Mouse (Mus musculus): ENCODE data around the gene Batf3. TPM values are rescaled to one million over a fixed set of nuclear protein-coding genes. Genes with fewer than 3 reads are reported as not detected.

The Batf3 gene
- 2.5 and 3.0 TPM in 2 replicates for polyA plus RNA-seq (2014; fragmentation: Nextera tagmentation; extraction: Ambion mirVana)

DNA sequence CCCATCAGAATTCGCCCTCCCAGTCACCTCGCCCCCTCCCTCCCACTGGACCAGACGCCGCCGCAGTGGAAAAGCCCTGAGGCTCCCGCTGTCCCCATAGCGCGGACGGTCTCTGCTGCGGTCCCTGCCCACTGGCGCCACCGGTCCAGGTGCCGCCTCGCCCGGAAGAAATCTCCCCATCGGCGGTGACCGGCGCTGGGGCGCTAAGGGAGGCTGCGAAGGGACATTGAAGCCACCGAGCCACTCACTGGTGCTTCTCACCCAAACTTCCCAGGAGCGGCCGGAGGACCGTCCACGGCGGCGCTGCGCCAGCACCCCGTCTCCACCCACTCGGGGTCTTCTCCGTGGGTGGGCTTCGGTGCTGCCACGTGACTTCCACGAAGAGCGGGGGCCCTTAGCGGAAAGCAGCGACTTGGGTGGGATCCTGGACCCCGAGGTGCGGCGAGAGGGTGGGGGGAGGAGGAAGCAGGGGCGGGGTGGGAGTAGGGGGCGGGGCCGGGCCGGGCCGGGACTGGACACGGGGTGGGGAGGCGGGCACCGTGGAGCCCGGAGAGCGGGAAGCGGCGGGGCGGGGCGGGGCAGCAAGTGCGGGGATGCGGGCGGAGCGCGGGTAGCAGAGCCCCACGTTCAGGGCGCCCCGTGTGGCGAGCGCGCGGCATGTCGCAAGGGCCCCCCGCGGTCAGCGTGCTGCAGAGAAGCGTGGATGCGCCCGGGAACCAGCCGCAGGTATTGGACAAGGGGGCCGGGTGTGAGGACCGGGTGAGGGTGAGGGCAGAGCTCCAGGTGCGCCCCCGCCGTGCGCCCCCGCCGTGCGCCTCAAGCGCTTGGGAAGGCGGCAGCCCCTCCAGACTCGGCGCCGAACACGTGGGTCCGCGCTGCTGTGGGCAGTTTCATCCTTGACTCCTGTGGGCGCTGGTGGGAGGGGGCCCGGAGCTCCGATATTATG is at the start of gene Batf3:
Gene Batf3, plus strand, starts transcription at position 46 of the 946 bp plus-strand sequence.
- H3K27ac ChIP-seq (replicated peaks in 1 of 2; ENCODE audit: control insufficient read depth in 1 of 2, insufficient read depth in 1 of 2, low read depth in 2 of 2, low read length in 2 of 2) = no peak within 1 kb of the TSS
- peak; percentile 31; the same call in 1 of the 2 replicates for ATAC-seq (ENCODE audit: insufficient number of reproducible peaks, insufficient read depth, low FRiP score, low read depth)
- H3K9ac ChIP-seq (ENCODE audit: low read length) = peak within 1 kb of the TSS; percentile 76
- H3K27me3 ChIP-seq (ENCODE audit: control insufficient read depth, insufficient read depth, low read length) = 0 out of 2 replicates have a peak, but pooled peaks cover 3% of the 10 kb centered on the region
- no peaks in the 10 kb centered on the region for H3K36me3 ChIP-seq (ENCODE audit: control insufficient read depth, insufficient read depth, low read length)
- 1% methylated on average over 83 of the region's 95 CpGs for WGBS
- peaks cover 4 to 9% of the 10 kb centered on the region in 2 experiments; a peak in 3 of 4 replicates for H3K4me1 ChIP-seq (ENCODE audit: control insufficient read depth in 2 of 2, insufficient read depth in 2 of 2, low read length in 2 of 2)
- H3K4me2 ChIP-seq (ENCODE audit: low read length) = peak within 1 kb of the TSS; percentile 100
- peak within 1 kb of the TSS; percentile 68 to 75 for H3K4me3 ChIP-seq (ENCODE audit: control insufficient read depth in 1 of 2, insufficient read depth in 1 of 2, low read depth in 1 of 2, low read length in 2 of 2)
- H3K9me3 ChIP-seq (ENCODE audit: control insufficient read depth, low read length) = no peaks in the 10 kb centered on the region

DNA sequence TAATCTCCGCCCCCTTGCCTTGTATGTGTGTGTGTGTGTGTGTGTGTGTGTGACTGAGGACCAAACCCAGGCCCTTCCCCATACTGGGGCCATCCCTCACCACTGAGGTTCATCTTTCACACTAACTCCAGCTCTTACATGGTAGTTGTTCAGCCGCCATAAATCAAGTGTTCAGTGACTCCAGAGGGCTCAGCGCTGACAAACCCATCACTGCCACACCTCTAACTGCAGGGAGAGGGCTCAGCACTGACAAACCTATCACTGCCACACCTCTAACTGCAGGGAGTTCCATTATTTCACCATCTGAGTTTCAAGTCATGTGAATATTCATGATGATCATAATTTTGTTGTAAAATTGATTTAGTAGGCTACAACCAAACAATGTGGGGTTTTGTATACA is 44.1 kb upstream of the Batf3 start:
- H3K4me1 ChIP-seq (ENCODE audit: control insufficient read depth in 2 of 2, insufficient read depth in 2 of 2, low read length in 2 of 2) = no peaks in the 10 kb centered on the region
- no peak overlapping the region for H3K4me2 ChIP-seq (ENCODE audit: low read length)
- no peaks in the 10 kb centered on the region for H3K9me3 ChIP-seq (ENCODE audit: control insufficient read depth, low read length)
- no peaks in the 10 kb centered on the region for H3K27me3 ChIP-seq (ENCODE audit: control insufficient read depth, insufficient read depth, low read length)
- H3K9ac ChIP-seq (ENCODE audit: low read length) = no peak overlapping the region
- peaks cover 26% of the 10 kb centered on the region for H3K36me3 ChIP-seq (ENCODE audit: control insufficient read depth, insufficient read depth, low read length)
- 65% methylated on average over 3 of the region's 3 CpGs for WGBS
- no peak overlapping the region for H3K27ac ChIP-seq (replicated peaks in 1 of 2; ENCODE audit: control insufficient read depth in 1 of 2, insufficient read depth in 1 of 2, low read depth in 2 of 2, low read length in 2 of 2)
- no peak overlapping the region for H3K4me3 ChIP-seq (ENCODE audit: control insufficient read depth in 1 of 2, insufficient read depth in 1 of 2, low read depth in 1 of 2, low read length in 2 of 2)
- no peak for ATAC-seq (ENCODE audit: insufficient number of reproducible peaks, insufficient read depth, low FRiP score, low read depth)

- Histone ChIP-seq H3K9me3 (ENCODE audit: control insufficient read depth, low read length) (no peaks in the 10 kb centered on the region), H3K36me3 (ENCODE audit: control insufficient read depth, insufficient read depth, low read length) (peaks cover 26% of the 10 kb centered on the region), H3K27me3 (ENCODE audit: control insufficient read depth, insufficient read depth, low read length) (no peaks in the 10 kb centered on the region), H3K27ac (replicated peaks in 1 of 2; ENCODE audit: control insufficient read depth in 1 of 2, insufficient read depth in 1 of 2, low read depth in 2 of 2, low read length in 2 of 2) (no peak overlapping the region), H3K4me2 (ENCODE audit: low read length) (no peak overlapping the region), H3K4me1 (ENCODE audit: control insufficient read depth in 2 of 2, insufficient read depth in 2 of 2, low read length in 2 of 2) (no peaks in the 10 kb centered on the region), H3K9ac (ENCODE audit: low read length) (no peak overlapping the region), H3K4me3 (ENCODE audit: control insufficient read depth in 1 of 2, insufficient read depth in 1 of 2, low read depth in 1 of 2, low read length in 2 of 2) (no peak overlapping the region)
- 58% methylated on average over 8 of the region's 8 CpGs for WGBS
- ATAC-seq (ENCODE audit: insufficient number of reproducible peaks, insufficient read depth, low FRiP score, low read depth) = no peak
Observed at GRCm38 (mm10) chr1:191054870-191055532, 42.6 kb upstream of the Batf3 start.

- H3K36me3 ChIP-seq (ENCODE audit: control insufficient read depth, insufficient read depth, low read length) = peaks cover 26% of the 10 kb centered on the region
- 52% methylated on average over 2 of the region's 2 CpGs for WGBS
- H3K9ac ChIP-seq (ENCODE audit: low read length) = no peak overlapping the region
- no peaks in the 10 kb centered on the region for H3K9me3 ChIP-seq (ENCODE audit: control insufficient read depth, low read length)
- H3K4me1 ChIP-seq (ENCODE audit: control insufficient read depth in 2 of 2, insufficient read depth in 2 of 2, low read length in 2 of 2) = no peaks in the 10 kb centered on the region
- H3K27me3 ChIP-seq (ENCODE audit: control insufficient read depth, insufficient read depth, low read length) = no peaks in the 10 kb centered on the region
- H3K4me2 ChIP-seq (ENCODE audit: low read length) = no peak overlapping the region
- no peak overlapping the region for H3K4me3 ChIP-seq (ENCODE audit: control insufficient read depth in 1 of 2, insufficient read depth in 1 of 2, low read depth in 1 of 2, low read length in 2 of 2)
- H3K27ac ChIP-seq (replicated peaks in 1 of 2; ENCODE audit: control insufficient read depth in 1 of 2, insufficient read depth in 1 of 2, low read depth in 2 of 2, low read length in 2 of 2) = no peak overlapping the region
- ATAC-seq (ENCODE audit: insufficient number of reproducible peaks, insufficient read depth, low FRiP score, low read depth) = no peak
Observed at GRCm38 (mm10) chr1:191055533-191055873, 42.1 kb upstream of the Batf3 start.

DNA sequence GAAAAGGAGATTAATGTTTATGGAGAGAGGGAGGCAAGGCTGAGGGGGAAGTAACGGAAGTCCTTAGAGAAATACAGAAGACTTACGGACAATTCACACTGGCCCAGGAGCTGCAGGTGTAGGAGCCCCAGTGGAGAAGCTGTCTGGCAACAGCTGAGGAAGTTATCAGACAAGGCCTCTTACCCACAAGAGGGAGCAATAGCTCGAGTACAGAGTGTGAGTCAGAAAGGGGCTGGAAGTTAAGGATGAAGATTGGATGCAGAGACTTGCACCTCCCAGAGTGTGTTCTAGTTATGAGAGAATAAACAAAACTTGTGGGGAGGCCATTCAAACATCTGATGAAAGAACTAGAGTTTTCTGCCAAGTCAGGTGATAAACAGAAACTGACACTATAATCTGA is 40.2 kb upstream of the Batf3 start:
- Histone ChIP-seq H3K27me3 (ENCODE audit: control insufficient read depth, insufficient read depth, low read length) (no peaks in the 10 kb centered on the region), H3K9ac (ENCODE audit: low read length) (no peak overlapping the region), H3K4me2 (ENCODE audit: low read length) (no peak overlapping the region), H3K4me1 (ENCODE audit: control insufficient read depth in 2 of 2, insufficient read depth in 2 of 2, low read length in 2 of 2) (peaks cover 0 to 3% of the 10 kb centered on the region in 2 experiments; a peak in 1 of 4 replicates), H3K36me3 (ENCODE audit: control insufficient read depth, insufficient read depth, low read length) (peaks cover 26% of the 10 kb centered on the region), H3K9me3 (ENCODE audit: control insufficient read depth, low read length) (no peaks in the 10 kb centered on the region), H3K27ac (replicated peaks in 1 of 2; ENCODE audit: control insufficient read depth in 1 of 2, insufficient read depth in 1 of 2, low read depth in 2 of 2, low read length in 2 of 2) (no peak overlapping the region), H3K4me3 (ENCODE audit: control insufficient read depth in 1 of 2, insufficient read depth in 1 of 2, low read depth in 1 of 2, low read length in 2 of 2) (no peak overlapping the region)
- no peak for ATAC-seq (ENCODE audit: insufficient number of reproducible peaks, insufficient read depth, low FRiP score, low read depth)
- WGBS = 60% methylated on average over 3 of the region's 3 CpGs

DNA sequence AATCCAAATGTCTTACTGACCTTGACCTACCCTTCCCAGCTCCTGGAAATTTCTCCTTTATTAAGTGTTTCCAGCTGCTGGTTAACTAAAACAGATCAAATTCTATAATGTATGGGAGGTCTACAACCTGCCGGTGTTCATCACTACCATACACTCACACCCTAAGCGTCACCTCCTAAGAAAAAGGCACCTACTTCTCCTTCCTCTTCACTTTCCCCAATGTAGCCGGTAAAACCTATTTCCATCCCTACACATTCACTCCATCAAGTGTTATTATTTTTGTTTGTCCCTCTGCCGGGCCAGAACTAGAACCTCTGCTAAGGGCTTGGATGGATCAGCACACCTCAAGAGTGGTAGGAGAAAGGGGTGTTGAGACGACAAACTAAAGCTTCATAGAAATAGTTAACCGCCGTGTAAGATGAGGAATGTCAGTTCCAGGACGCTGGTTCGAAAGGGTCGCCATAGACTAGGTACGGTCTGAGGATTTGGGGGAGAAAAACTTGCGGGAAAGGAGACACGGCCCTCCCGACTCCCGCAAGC is 35.3 kb upstream of the Batf3 start:
- Histone ChIP-seq H3K9me3 (ENCODE audit: control insufficient read depth, low read length) (no peaks in the 10 kb centered on the region), H3K4me2 (ENCODE audit: low read length) (peak overlapping the region; percentile 88), H3K27ac (replicated peaks in 1 of 2; ENCODE audit: control insufficient read depth in 1 of 2, insufficient read depth in 1 of 2, low read depth in 2 of 2, low read length in 2 of 2) (peak overlapping the region; percentile 53 to 60), H3K27me3 (ENCODE audit: control insufficient read depth, insufficient read depth, low read length) (no peaks in the 10 kb centered on the region), H3K36me3 (ENCODE audit: control insufficient read depth, insufficient read depth, low read length) (peaks cover 28% of the 10 kb centered on the region), H3K4me1 (ENCODE audit: control insufficient read depth in 2 of 2, insufficient read depth in 2 of 2, low read length in 2 of 2) (peaks cover 2 to 5% of the 10 kb centered on the region in 2 experiments; a peak in 3 of 4 replicates), H3K9ac (ENCODE audit: low read length) (peak overlapping the region; percentile 90), H3K4me3 (ENCODE audit: control insufficient read depth in 1 of 2, insufficient read depth in 1 of 2, low read depth in 1 of 2, low read length in 2 of 2) (peak overlapping the region; percentile 66 to 72)
- ATAC-seq (ENCODE audit: insufficient number of reproducible peaks, insufficient read depth, low FRiP score, low read depth) = no peak
- 4% methylated on average over 15 of the region's 15 CpGs for WGBS

- no peaks in the 10 kb centered on the region for H3K9me3 ChIP-seq (ENCODE audit: control insufficient read depth, low read length)
- WGBS = under 1% methylated on average over 56 of the region's 56 CpGs
- peaks cover 2 to 5% of the 10 kb centered on the region in 2 experiments; a peak in 3 of 4 replicates for H3K4me1 ChIP-seq (ENCODE audit: control insufficient read depth in 2 of 2, insufficient read depth in 2 of 2, low read length in 2 of 2)
- H3K9ac ChIP-seq (ENCODE audit: low read length) = peak within 1 kb of the TSS; percentile 90
- no peaks in the 10 kb centered on the region for H3K27me3 ChIP-seq (ENCODE audit: control insufficient read depth, insufficient read depth, low read length)
- peak within 1 kb of the TSS; percentile 53 to 60 for H3K27ac ChIP-seq (replicated peaks in 1 of 2; ENCODE audit: control insufficient read depth in 1 of 2, insufficient read depth in 1 of 2, low read depth in 2 of 2, low read length in 2 of 2)
- peak within 1 kb of the TSS; percentile 88 for H3K4me2 ChIP-seq (ENCODE audit: low read length)
- ATAC-seq (ENCODE audit: insufficient number of reproducible peaks, insufficient read depth, low FRiP score, low read depth) = peak; percentile 79
- peaks cover 31% of the 10 kb centered on the region for H3K36me3 ChIP-seq (ENCODE audit: control insufficient read depth, insufficient read depth, low read length)
- peak within 1 kb of the TSS; percentile 66 to 72 for H3K4me3 ChIP-seq (ENCODE audit: control insufficient read depth in 1 of 2, insufficient read depth in 1 of 2, low read depth in 1 of 2, low read length in 2 of 2)
Observed at GRCm38 (mm10) chr1:191062781-191063485, 34.7 kb upstream of the Batf3 start, which contains the start of the genes Tatdn3 and Nsl1. Tatdn3 (minus strand) TSS chr1:191062932. Nsl1 (plus strand) TSS chr1:191063012.
